Mouse (Mus musculus): ENCODE measurements at regions not wholly inside any gene's neighbourhood (a gene's known extent, or its start where the extent isn't known, plus 50 kb on each side); places are given as distances from the start of the nearest gene placed in this dataset.

GRCm38 (mm10) chr2:18445809-18446208, 53.2 kb upstream of the Dnajc1 start:
- no peak for TF ChIP-seq CTCF (IDR thresholded peaks at IDR 0.05; ENCODE audit: low read depth)
- TF ChIP-seq EP300 (IDR thresholded peaks at IDR 0.05; ENCODE audit: low read depth): no peak
